Mouse (Mus musculus): ENCODE results near the gene Rbpms2. TPM values are rescaled to one million over a fixed set of nuclear protein-coding genes. Genes with fewer than 3 reads are reported as not detected.

Rbpms2 gene
- polyA plus RNA-seq, 1 experiment from 2014 or later = 125 TPM

DNA sequence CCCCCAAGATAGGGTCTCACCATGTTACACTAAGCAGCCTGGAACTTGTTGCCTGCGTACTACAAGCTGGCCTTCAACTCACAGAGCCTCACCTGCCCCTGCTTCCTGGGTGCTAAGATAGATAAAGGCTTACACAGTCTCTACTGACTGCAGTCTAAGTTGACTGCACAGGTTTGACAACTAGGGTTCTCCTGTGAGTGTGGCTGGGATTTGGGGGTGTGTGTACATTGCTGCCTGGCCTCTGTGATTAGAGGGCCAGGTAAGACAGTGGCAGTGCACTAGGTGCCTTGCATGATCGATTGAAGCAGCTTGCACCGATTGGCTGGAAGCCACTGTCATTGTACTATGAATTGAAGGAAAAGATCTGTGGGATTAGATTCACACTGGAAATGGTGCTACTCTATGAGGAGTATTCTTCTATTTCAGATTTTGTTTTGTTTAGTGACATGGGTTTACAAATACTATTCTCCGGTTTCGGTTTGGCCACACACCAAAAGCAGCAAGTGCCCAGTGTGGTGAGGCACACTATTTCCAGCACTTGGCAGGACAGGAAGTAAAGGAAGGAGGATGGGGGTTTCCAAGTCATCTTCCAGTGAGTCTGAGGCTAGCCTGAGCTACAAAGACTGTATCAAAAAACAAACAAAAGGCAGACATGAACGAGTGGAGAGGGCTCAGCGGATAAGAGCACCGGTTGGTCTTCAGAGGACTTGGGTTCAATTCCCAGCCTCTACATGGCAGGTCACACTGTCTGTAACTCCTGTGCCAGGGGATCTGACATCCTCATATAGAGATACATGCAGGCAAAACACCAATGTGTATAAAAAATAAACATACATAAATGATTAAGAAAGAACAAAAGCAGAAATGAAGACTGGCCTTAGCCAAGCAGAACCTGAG is 46.3 kb downstream of the Rbpms2 start:
- 50% methylated on average over 8 of the region's 8 CpGs for WGBS
- H3K36me3 ChIP-seq (ENCODE audit: control insufficient read depth, insufficient read depth, low read length) = no peaks in the 10 kb centered on the region
- H3K9me3 ChIP-seq (ENCODE audit: control insufficient read depth, low read length) = no peaks in the 10 kb centered on the region
- peak overlapping the region; percentile 3 to 76; a peak in 1 of 4 replicates for H3K27ac ChIP-seq (replicated peaks in 1 of 2; ENCODE audit: control insufficient read depth in 1 of 2, insufficient read depth in 1 of 2, low read depth in 2 of 2, low read length in 2 of 2)
- ATAC-seq (ENCODE audit: insufficient number of reproducible peaks, insufficient read depth, low FRiP score, low read depth) = peak; percentile 2; the same call in 1 of the 2 replicates
- H3K4me2 ChIP-seq (ENCODE audit: low read length) = peak overlapping the region; percentile 64
- H3K4me3 ChIP-seq (ENCODE audit: control insufficient read depth in 1 of 2, insufficient read depth in 1 of 2, low read depth in 1 of 2, low read length in 2 of 2) = peak overlapping the region; percentile 24 to 72; a peak in 3 of 4 replicates
- peaks cover 33 to 61% of the 10 kb centered on the region in 2 experiments for H3K4me1 ChIP-seq (ENCODE audit: control insufficient read depth in 2 of 2, insufficient read depth in 2 of 2, low read length in 2 of 2)
- no peaks in the 10 kb centered on the region for H3K27me3 ChIP-seq (ENCODE audit: control insufficient read depth, insufficient read depth, low read length)
- H3K9ac ChIP-seq (ENCODE audit: low read length) = peak overlapping the region; percentile 57

GRCm38 (mm10) chr9:65676358-65677118 is 47.1 kb downstream of the Rbpms2 start:
- peak overlapping the region; percentile 87 for H3K9ac ChIP-seq (ENCODE audit: low read length)
- H3K4me1 ChIP-seq (ENCODE audit: control insufficient read depth in 2 of 2, insufficient read depth in 2 of 2, low read length in 2 of 2) = peaks cover 27 to 66% of the 10 kb centered on the region in 2 experiments
- ATAC-seq (ENCODE audit: insufficient number of reproducible peaks, insufficient read depth, low FRiP score, low read depth) = peak; percentile 93
- no peaks in the 10 kb centered on the region for H3K9me3 ChIP-seq (ENCODE audit: control insufficient read depth, low read length)
- H3K4me2 ChIP-seq (ENCODE audit: low read length) = peak overlapping the region; percentile 91
- peak overlapping the region; percentile 3 to 76 for H3K27ac ChIP-seq (replicated peaks in 1 of 2; ENCODE audit: control insufficient read depth in 1 of 2, insufficient read depth in 1 of 2, low read depth in 2 of 2, low read length in 2 of 2)
- H3K36me3 ChIP-seq (ENCODE audit: control insufficient read depth, insufficient read depth, low read length) = no peaks in the 10 kb centered on the region
- WGBS = 2% methylated on average over 38 of the region's 51 CpGs
- no peaks in the 10 kb centered on the region for H3K27me3 ChIP-seq (ENCODE audit: control insufficient read depth, insufficient read depth, low read length)
- peak overlapping the region; percentile 60 to 72 for H3K4me3 ChIP-seq (ENCODE audit: control insufficient read depth in 1 of 2, insufficient read depth in 1 of 2, low read depth in 1 of 2, low read length in 2 of 2)

DNA sequence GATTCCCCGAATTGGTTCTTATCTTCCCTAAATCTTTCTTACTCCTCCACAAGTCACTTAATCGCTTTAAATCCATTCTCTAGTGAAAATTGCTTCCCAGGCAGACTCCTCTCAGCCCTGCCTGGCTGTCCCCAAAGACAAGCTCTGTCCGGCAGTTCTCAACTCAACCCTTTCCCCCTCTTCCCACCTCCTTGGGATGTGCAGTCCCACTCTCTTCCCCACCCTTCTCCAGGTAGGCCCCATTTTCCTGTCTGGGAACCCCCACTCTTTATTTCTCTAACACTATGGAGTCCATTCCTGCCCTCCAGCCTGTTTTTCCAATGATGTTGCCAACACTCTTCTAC is 47.6 kb downstream of the Rbpms2 start:
- H3K4me3 ChIP-seq (ENCODE audit: control insufficient read depth in 1 of 2, insufficient read depth in 1 of 2, low read depth in 1 of 2, low read length in 2 of 2) = peak overlapping the region; percentile 60 to 72
- no peaks in the 10 kb centered on the region for H3K36me3 ChIP-seq (ENCODE audit: control insufficient read depth, insufficient read depth, low read length)
- WGBS = 4% methylated on average over 3 of the region's 3 CpGs
- peak overlapping the region; percentile 37 to 76 for H3K27ac ChIP-seq (replicated peaks in 1 of 2; ENCODE audit: control insufficient read depth in 1 of 2, insufficient read depth in 1 of 2, low read depth in 2 of 2, low read length in 2 of 2)
- no peak for ATAC-seq (ENCODE audit: insufficient number of reproducible peaks, insufficient read depth, low FRiP score, low read depth)
- no peaks in the 10 kb centered on the region for H3K9me3 ChIP-seq (ENCODE audit: control insufficient read depth, low read length)
- peak overlapping the region; percentile 91 for H3K4me2 ChIP-seq (ENCODE audit: low read length)
- H3K9ac ChIP-seq (ENCODE audit: low read length) = peak overlapping the region; percentile 87
- H3K27me3 ChIP-seq (ENCODE audit: control insufficient read depth, insufficient read depth, low read length) = no peaks in the 10 kb centered on the region
- peaks cover 24 to 65% of the 10 kb centered on the region in 2 experiments for H3K4me1 ChIP-seq (ENCODE audit: control insufficient read depth in 2 of 2, insufficient read depth in 2 of 2, low read length in 2 of 2)

DNA sequence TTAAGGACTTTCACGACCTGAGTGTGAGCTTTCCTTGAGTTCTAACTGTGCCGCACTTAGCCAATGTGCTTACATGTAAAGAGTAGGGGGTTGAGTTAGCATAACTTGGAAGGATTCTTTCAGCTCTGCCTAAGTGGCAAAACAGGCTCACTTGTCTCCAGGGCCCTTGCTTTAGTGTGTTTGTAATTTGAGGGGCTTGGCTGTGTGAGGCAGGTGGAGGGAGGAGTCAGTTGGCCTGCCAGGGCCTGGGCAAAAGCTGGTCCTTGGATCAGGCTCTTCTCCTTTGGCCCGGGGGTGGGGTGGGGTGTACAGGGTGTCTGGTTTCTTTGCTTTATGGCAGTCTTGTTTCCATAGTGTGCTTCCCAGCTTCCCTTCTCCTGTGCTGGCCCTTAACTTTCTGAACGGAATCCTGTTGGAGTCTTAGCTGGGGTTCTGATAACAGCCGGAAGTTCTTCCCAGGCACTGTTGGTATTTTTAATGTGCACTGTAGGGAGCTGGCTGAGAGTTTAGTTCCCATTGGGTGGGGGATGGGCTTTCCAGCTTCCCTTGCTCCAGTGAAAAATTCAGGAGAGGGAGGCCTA is 49.8 kb downstream of the Rbpms2 start:
- peak overlapping the region; percentile 72 to 81 for H3K27ac ChIP-seq (replicated peaks in 1 of 2; ENCODE audit: control insufficient read depth in 1 of 2, insufficient read depth in 1 of 2, low read depth in 2 of 2, low read length in 2 of 2)
- peak overlapping the region; percentile 17 to 72 for H3K4me3 ChIP-seq (ENCODE audit: control insufficient read depth in 1 of 2, insufficient read depth in 1 of 2, low read depth in 1 of 2, low read length in 2 of 2)
- peak overlapping the region; percentile 48 for H3K9ac ChIP-seq (ENCODE audit: low read length)
- H3K9me3 ChIP-seq (ENCODE audit: control insufficient read depth, low read length) = no peaks in the 10 kb centered on the region
- 6% methylated on average over 5 of the region's 5 CpGs for WGBS
- H3K4me2 ChIP-seq (ENCODE audit: low read length) = peak overlapping the region; percentile 91
- peaks cover 2% of the 10 kb centered on the region; the same call in 1 of the 2 replicates for H3K36me3 ChIP-seq (ENCODE audit: control insufficient read depth, insufficient read depth, low read length)
- H3K4me1 ChIP-seq (ENCODE audit: control insufficient read depth in 2 of 2, insufficient read depth in 2 of 2, low read length in 2 of 2) = peaks cover 18 to 66% of the 10 kb centered on the region in 2 experiments
- no peaks in the 10 kb centered on the region for H3K27me3 ChIP-seq (ENCODE audit: control insufficient read depth, insufficient read depth, low read length)
- 0 out of 2 replicates have a peak, but pooled peaks have one; percentile 10 for ATAC-seq (ENCODE audit: insufficient number of reproducible peaks, insufficient read depth, low FRiP score, low read depth)

- ATAC-seq (ENCODE audit: insufficient number of reproducible peaks, insufficient read depth, low FRiP score, low read depth) = no peak
- Histone ChIP-seq H3K27me3 (ENCODE audit: control insufficient read depth, insufficient read depth, low read length) (no peaks in the 10 kb centered on the region), H3K9me3 (ENCODE audit: control insufficient read depth, low read length) (no peaks in the 10 kb centered on the region), H3K4me2 (ENCODE audit: low read length) (0 out of 2 replicates have a peak overlapping the region, but pooled peaks have one; percentile 7), H3K4me3 (ENCODE audit: control insufficient read depth in 1 of 2, insufficient read depth in 1 of 2, low read depth in 1 of 2, low read length in 2 of 2) (no peak overlapping the region), H3K4me1 (ENCODE audit: control insufficient read depth in 2 of 2, insufficient read depth in 2 of 2, low read length in 2 of 2) (peaks cover 16 to 59% of the 10 kb centered on the region in 2 experiments), H3K9ac (ENCODE audit: low read length) (no peak overlapping the region), H3K36me3 (ENCODE audit: control insufficient read depth, insufficient read depth, low read length) (peaks cover 11% of the 10 kb centered on the region), H3K27ac (replicated peaks in 1 of 2; ENCODE audit: control insufficient read depth in 1 of 2, insufficient read depth in 1 of 2, low read depth in 2 of 2, low read length in 2 of 2) (0 out of 4 replicates have a peak overlapping the region, but pooled peaks of 1 of the 2 experiments have one; percentile 26)
- 75% methylated on average over 4 of the region's 4 CpGs for WGBS
These were observed 51.6 kb downstream of the Rbpms2 start for GRCm38 (mm10) chr9:65680938-65681633.

DNA sequence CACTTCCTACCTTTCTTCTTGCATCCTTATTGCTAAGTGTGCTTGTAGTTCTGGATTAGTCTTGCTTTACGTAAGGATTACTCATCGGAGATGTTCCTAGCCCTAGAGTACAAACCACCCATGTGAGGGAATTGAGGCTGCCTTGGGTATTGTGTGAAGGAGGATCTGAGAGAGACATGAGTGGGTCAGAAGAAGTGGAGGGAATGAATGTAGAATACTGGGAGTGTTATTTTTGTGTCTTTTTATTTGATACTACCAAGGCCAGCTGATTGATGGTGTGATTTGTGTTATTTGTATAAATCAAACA is 52.1 kb downstream of the Rbpms2 start:
- H3K4me3 ChIP-seq (ENCODE audit: control insufficient read depth in 1 of 2, insufficient read depth in 1 of 2, low read depth in 1 of 2, low read length in 2 of 2) = no peak overlapping the region
- H3K4me2 ChIP-seq (ENCODE audit: low read length) = 0 out of 2 replicates have a peak overlapping the region, but pooled peaks have one; percentile 7
- H3K9me3 ChIP-seq (ENCODE audit: control insufficient read depth, low read length) = no peaks in the 10 kb centered on the region
- H3K27ac ChIP-seq (replicated peaks in 1 of 2; ENCODE audit: control insufficient read depth in 1 of 2, insufficient read depth in 1 of 2, low read depth in 2 of 2, low read length in 2 of 2) = no peak overlapping the region
- ATAC-seq (ENCODE audit: insufficient number of reproducible peaks, insufficient read depth, low FRiP score, low read depth) = no peak
- peaks cover 16 to 58% of the 10 kb centered on the region in 2 experiments for H3K4me1 ChIP-seq (ENCODE audit: control insufficient read depth in 2 of 2, insufficient read depth in 2 of 2, low read length in 2 of 2)
- H3K36me3 ChIP-seq (ENCODE audit: control insufficient read depth, insufficient read depth, low read length) = peaks cover 16% of the 10 kb centered on the region
- no peaks in the 10 kb centered on the region for H3K27me3 ChIP-seq (ENCODE audit: control insufficient read depth, insufficient read depth, low read length)
- 77% methylated on average over 2 of the region's 2 CpGs for WGBS
- H3K9ac ChIP-seq (ENCODE audit: low read length) = no peak overlapping the region

DNA sequence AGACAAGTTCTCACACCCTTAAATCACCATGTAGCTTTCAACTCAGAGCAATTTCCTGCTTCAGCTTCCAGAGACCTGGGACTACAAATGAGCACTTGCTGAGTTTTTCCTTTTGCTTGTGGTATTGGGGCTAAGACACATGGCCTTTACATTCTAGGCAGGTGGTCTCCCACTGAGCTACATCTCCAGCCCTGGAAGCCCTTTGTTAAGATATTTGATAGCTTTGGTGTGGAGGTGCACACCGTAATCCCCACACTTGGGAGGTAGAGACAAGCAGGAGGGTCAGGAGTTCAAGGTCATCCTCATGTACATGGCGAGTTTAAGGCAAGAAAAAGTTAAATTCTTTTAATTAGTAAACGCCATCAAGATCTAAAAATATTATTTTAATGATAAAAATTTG is 52.7 kb downstream of the Rbpms2 start:
- Histone ChIP-seq H3K4me2 (ENCODE audit: low read length) (no peak overlapping the region), H3K27me3 (ENCODE audit: control insufficient read depth, insufficient read depth, low read length) (no peaks in the 10 kb centered on the region), H3K27ac (replicated peaks in 1 of 2; ENCODE audit: control insufficient read depth in 1 of 2, insufficient read depth in 1 of 2, low read depth in 2 of 2, low read length in 2 of 2) (no peak overlapping the region), H3K4me1 (ENCODE audit: control insufficient read depth in 2 of 2, insufficient read depth in 2 of 2, low read length in 2 of 2) (peaks cover 16 to 57% of the 10 kb centered on the region in 2 experiments), H3K9me3 (ENCODE audit: control insufficient read depth, low read length) (no peaks in the 10 kb centered on the region), H3K9ac (ENCODE audit: low read length) (no peak overlapping the region), H3K4me3 (ENCODE audit: control insufficient read depth in 1 of 2, insufficient read depth in 1 of 2, low read depth in 1 of 2, low read length in 2 of 2) (no peak overlapping the region), H3K36me3 (ENCODE audit: control insufficient read depth, insufficient read depth, low read length) (peaks cover 22% of the 10 kb centered on the region)
- WGBS = 75% methylated on average over 3 of the region's 3 CpGs
- no peak for ATAC-seq (ENCODE audit: insufficient number of reproducible peaks, insufficient read depth, low FRiP score, low read depth)
